8 mouse cellular contexts compared by ENCODE assay signal in genomic region chr5:24779881-24780512, GRCm38 (mm10). TPM values are rescaled to one million over a fixed set of nuclear protein-coding genes. Genes with fewer than 3 reads are reported as not detected.
DNase-seq lines count a peak whose midpoint lies in the region; ATAC-seq and TF ChIP-seq lines count a peak whose summit lies in the region.

No protein-coding gene starts in this region.

- H3K9me3 ChIP-seq in forebrain, postnatal 0 days (ENCODE audit: low read length), result no peaks in the 10 kb centered on the region

- no peak overlapping the region for H3K4me3 ChIP-seq in forebrain, postnatal 0 days (ENCODE audit: low read depth, low read length)

- peak; percentile 70 for TF ChIP-seq CTCF in forebrain, postnatal 0 days (IDR thresholded peaks at IDR 0.05; ENCODE audit: low read depth)

- no peak overlapping the region for H3K9ac ChIP-seq in forebrain, postnatal 0 days

- no peaks in the 10 kb centered on the region for H3K4me1 ChIP-seq in forebrain, postnatal 0 days (ENCODE audit: insufficient read depth)

- no peak overlapping the region for H3K4me2 ChIP-seq in forebrain, postnatal 0 days (ENCODE audit: low read depth)

- WGBS in forebrain, postnatal 0 days, result 44% methylated on average over 15 of the region's 15 CpGs

- H3K27me3 ChIP-seq in forebrain, postnatal 0 days (ENCODE audit: insufficient read depth, low read length), result no peaks in the 10 kb centered on the region

- no peak for DNase-seq in frontal cortex, postnatal 25 days (ENCODE audit: low spot score in 2 of 2)
- peak; percentile 62 for DNase-seq in CD4-positive helper T cell, adult 2 months (ENCODE audit: low read depth, low spot score)
- peak; percentile 32 for DNase-seq in forebrain, postnatal 0 days
- DNase-seq in kidney, postnatal 36 days, result peak; percentile 29 to 33
- peak; percentile 17 for DNase-seq in retina, postnatal 7 days (ENCODE audit: low read depth, low spot score)
- no peak for DNase-seq in frontal cortex, postnatal 36 days (ENCODE audit: low spot score in 2 of 2)

- no peak overlapping the region for H3K27ac ChIP-seq in forebrain, postnatal 0 days (ENCODE audit: low read depth, low read length)

- ATAC-seq in frontal cortex, adult (ENCODE audit: low TSS enrichment), result peak; percentile 25; the same call in 1 of the 2 replicates
- ATAC-seq in cerebellum, adult (ENCODE audit: insufficient number of reproducible peaks, low FRiP score, low TSS enrichment), result peak; percentile 66; the same call in 1 of the 2 replicates
- ATAC-seq in forebrain, postnatal 0 days, result no peak

- H3K36me3 ChIP-seq in forebrain, postnatal 0 days (ENCODE audit: insufficient read depth), result no peaks in the 10 kb centered on the region

RNA-seq across cellular contexts. Expression of gene Crygn, which starts 22.2 kb away (rescaled TPM):
- total RNA-seq in forebrain, postnatal 0 days (2014; rRNA removed), result 0.33 TPM in 1 of 2 replicates, not detected in the other
- polyA plus RNA-seq in forebrain, postnatal 0 days (2015; fragmentation: Nextera tagmentation; extraction: Ambion mirVana), result 2.1 and 4.9 TPM in 2 replicates

RNA-seq across cellular contexts. Expression of gene Wdr86, which starts 49.5 kb away (rescaled TPM):
- total RNA-seq in forebrain, postnatal 0 days (2014; rRNA removed), result 7.2 and 13.1 TPM in 2 replicates
- polyA plus RNA-seq in forebrain, postnatal 0 days (2015; fragmentation: Nextera tagmentation; extraction: Ambion mirVana), result 4.4 and 5.5 TPM in 2 replicates

Comparison
In these comparisons a context has a peak if more than half of its experiments do, and no peak if none do; other contexts are left out.
1. DNase-seq: peak in CD4-positive helper T cell, adult 2 months (single experiment), forebrain, postnatal 0 days (single experiment), kidney, postnatal 36 days (2 of 2) and retina, postnatal 7 days (single experiment); none in frontal cortex, postnatal 25 days (0 of 2) and frontal cortex, postnatal 36 days (0 of 2).